Mouse (Mus musculus): ENCODE results near the gene Tbc1d1.

GRCm38 (mm10) chr5:64207800-64208199, 51.7 kb downstream of the Tbc1d1 start:
- no peak for TF ChIP-seq USF1 (IDR thresholded peaks at IDR 0.05; ENCODE audit: low read depth)
- no peak for TF ChIP-seq MAX (IDR thresholded peaks at IDR 0.05; ENCODE audit: low read depth)
- TF ChIP-seq POLR2A (IDR thresholded peaks at IDR 0.05; ENCODE audit: insufficient read length, low read depth) = no peak
- TF ChIP-seq MYOD1 (IDR thresholded peaks at IDR 0.05; ENCODE audit: control insufficient read depth in 1 of 3, insufficient read length in 2 of 3, low read depth in 2 of 3) = no peak
- no peak for TF ChIP-seq POLR2AphosphoS2 (IDR thresholded peaks at IDR 0.05; ENCODE audit: insufficient read length, low read depth)
- no peak for TF ChIP-seq TCF12 (IDR thresholded peaks at IDR 0.05; ENCODE audit: insufficient read depth, poor library complexity, severe bottlenecking)

Data from myocyte (in vitro differentiated cells).